Mouse (Mus musculus) erythroblast, embryonic 14.5 days (primary cell): ENCODE measurements around the gene Adi1.

Experiments used
- GATA1 ChIP-seq: IDR thresholded peaks from 2 replicates; pipeline ENCODE4 v1.6.1; 2012; ENCODE audit warnings: low read length, inconsistent platforms, mixed read lengths
- TAL1 ChIP-seq: IDR thresholded peaks from 3 replicates; pipeline ENCODE4 v1.6.1; 2012; ENCODE audit warnings: low read length, inconsistent platforms, mixed read lengths

- no peak for TF ChIP-seq TAL1
- TF ChIP-seq GATA1, result no peak
These were observed 19.2 kb downstream of the Adi1 start for GRCm38 (mm10) chr12:28694231-28694630.
